Mouse (Mus musculus): ENCODE data around the gene Gabpb2.

Gene Gabpb2

DNA sequence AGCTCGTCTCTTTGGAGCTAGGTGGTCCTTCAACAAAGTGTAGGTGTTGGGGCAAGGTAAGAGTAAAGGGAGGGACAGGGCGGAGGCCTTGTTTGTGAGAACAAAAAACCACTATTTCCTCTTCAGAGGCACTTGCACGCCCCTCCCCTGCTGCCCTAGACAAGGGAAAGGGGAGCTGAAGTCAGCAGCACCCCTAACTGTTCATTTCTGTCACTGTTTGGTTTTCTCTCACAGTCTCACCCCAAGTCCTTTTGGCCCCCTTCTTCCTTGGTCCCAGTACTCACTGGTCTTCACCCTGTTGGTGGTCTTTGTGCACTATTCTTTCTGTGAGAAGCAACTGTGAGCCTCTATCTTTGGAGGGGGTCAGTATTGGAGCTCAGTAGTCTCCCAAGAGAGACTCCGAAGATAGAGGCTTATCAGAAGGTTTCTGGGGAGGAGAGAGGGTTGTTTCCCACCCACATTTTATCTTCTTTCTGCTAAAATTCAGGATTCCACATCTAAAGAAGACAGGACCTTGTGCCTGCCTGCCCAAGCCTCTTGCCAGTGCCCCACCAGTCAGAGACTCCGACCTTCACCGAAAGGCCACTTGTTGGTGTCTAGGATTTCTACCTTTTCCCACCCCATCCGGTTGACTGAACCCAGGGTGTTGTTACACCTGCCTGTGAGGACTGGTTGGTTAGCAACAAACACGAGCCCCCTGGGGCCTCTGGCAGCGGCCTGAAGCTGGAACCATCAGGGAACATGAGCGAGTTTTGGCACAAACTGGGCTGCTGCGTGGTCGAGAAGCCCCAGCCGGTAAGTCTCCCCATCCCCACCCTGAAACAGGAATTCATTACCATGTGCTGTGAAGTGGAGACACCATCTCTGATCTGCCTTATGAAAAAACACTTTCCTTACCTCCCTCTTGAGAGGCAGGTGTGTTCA is 13.8 kb upstream of the Gabpb2 start, which contains the start of gene Mllt11:
Gene Mllt11, minus strand, starts transcription at position 874 of the 924 bp plus-strand sequence.
- 55% methylated on average over 13 of the region's 13 CpGs for WGBS

DNA sequence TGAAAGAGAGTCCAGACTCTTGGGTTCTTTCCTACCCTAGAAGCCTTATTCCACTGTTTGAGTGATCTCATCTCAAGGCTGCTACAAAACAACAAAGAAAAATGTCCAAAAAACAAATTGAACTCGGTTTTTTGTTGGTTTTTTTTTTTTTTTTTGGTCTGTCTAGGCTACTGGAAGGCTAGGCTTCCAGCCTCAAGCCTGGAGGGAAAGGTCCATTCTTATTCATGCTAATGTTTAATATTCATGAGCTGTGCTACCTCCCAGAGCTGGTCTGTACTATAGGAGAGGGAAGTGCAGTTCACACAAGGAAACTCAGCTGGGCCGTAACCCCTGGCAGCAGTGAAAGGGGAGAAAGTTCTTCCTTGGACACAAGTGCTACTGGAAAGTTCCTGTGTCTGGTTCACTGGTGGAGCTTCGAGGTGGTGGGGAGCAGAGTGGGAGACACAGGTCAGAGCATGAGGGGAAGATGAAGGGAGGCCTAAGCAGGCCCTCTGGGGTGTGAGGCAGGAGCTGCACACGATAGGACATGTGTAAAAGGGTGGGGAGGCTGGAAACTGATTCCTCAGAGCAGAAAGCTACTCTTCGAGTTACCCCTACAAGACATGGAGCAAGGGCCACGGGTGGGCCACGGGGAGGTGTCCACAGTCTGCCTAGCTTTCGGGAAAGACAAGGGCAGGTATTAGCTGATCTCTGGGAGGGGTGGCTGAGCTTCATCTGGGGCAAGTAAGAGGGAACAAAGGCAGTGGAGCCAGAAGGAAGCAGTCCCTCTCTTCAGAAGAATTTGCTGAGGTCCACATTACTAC is 13.0 kb upstream of the Gabpb2 start:
- WGBS = 27% methylated on average over 8 of the region's 8 CpGs

DNA sequence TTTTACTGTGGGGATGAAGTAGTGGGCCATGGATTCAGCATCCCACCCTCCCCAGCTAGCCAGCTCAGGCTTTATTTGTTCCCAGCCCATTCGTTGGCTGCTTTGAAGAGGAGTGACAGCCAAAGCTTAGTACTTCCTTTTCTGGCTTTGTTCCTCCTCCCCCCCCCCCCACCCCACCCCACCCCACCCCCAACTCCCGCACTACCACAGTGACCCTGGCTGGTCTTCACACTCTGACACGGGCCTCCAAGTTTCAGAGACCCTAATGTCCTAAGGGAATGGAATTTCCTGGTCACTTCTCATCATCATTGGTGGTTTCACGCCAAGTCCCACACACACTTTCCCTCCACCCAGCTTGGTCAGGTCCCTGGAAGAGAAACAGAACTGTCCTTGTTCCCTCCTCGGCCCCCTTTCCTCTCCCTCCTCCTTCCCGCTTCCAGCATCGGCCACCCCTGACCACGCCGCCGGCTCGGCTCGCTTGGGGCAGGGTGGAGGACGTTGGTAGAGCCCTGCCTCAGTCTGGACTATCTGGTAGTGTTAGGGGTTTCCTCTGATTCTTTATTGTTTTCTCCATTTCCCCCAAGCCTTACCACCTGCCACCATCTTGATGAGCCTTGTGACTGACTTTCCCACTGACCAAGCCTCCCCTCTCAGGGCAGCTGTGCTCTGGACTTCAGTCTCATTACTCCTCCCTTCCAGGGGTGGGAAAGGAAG is 12.2 kb upstream of the Gabpb2 start:
- 4% methylated on average over 13 of the region's 13 CpGs for WGBS

DNA sequence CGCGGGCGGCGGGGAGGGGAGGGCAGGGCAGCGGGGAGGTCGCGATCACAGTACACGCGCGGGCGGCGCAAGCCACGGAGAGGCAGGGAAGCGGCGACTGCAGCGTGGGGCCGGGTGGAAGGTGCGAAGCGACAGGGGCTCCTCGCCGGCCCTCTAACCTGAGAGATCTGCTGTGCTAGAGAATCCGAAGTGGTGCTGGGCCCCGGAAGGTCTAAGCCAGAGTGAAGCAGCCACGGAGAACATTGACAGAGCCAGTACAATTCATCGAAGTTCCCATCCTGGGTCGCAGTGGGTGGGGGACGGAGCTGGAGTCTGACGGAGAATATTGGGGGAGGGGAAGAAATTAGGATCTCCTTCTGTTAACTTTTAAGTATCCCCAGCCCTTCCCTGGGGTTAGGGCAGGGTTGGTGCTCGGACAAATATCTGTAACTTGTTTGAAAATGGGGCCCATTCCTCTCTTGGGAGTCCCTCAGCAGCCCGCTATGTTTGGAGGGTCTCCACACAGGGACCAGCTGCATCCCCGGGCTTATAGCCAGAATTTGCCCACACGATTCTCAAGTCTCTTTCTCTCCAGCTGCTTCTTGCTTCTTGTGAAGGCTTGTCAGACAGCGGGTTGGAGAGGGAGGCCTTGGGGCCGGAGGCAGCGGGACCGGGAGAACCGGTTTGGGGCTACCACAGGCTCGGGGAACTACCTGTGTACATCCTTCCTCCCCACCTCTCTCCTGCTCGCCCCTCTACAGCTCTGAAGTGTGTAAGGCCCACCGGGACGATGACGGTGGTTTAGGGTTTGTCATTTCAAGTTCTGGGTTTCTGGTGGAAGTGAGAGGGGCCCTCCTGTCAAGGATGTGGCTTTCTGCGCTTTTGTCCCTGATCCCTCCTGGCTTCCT is 11.4 kb upstream of the Gabpb2 start:
- under 1% methylated on average over 43 of the region's 43 CpGs for WGBS

DNA sequence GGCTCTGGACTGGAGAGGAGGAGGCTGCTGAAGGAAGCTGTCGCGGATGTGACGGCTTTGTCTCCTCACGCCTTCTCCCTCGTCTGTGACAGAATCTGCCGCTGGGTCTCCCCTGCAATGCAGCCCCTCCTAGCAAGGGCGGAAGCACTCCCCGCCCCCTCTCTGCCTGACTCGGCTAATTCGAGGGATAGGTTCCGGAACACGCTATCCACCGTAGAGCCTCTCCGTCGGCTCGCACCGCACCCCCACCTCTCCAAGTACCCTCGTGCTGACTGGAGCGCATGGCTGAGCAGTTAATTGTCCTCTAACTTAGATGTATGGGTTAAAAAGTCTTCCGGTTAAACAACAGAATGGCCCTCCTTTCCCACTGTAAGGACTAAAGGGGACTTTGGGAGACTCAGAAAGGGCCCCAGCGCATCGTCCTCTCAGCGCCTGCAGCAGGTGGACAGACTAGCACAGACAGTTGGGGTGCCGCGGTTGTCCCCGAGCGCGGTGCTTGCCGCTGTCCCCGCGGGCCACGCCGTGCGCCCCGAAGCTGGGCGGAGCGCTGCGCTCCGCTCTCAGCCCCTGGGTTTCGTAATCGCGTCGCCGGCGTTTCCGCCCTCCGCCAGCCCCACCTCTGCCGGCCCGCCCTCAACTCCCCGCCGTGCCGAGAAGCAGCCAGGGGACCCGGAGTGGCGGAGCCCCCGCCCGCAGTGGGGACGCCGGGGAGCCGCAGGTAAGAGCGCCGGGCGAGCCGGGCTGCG is 10.6 kb upstream of the Gabpb2 start, which contains the start of gene Cdc42se1:
Gene Cdc42se1, plus strand, starts transcription at position 585 of the 746 bp plus-strand sequence.
- WGBS = under 1% methylated on average over 64 of the region's 64 CpGs

DNA sequence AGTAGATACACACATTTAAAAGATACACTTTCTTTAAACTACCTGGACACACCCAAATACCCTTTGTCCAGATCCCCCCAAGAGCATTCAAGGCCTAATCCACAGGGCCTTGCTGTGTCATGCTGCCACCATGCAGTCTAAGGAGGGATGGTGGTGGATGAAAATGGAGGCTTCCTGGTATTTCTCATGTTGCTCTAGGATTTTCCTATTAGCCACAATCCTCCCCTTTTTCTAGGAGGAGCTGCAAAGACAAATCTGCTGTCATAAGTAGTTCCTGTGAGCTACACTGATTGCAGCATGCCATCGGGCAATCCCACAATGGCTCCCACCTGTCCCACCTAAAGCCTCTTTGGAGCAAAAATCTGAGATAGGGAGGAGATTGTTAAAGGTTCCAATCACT is 9.5 kb upstream of the Gabpb2 start:
- WGBS = 10% methylated on average over 1 of the region's 1 CpGs

DNA sequence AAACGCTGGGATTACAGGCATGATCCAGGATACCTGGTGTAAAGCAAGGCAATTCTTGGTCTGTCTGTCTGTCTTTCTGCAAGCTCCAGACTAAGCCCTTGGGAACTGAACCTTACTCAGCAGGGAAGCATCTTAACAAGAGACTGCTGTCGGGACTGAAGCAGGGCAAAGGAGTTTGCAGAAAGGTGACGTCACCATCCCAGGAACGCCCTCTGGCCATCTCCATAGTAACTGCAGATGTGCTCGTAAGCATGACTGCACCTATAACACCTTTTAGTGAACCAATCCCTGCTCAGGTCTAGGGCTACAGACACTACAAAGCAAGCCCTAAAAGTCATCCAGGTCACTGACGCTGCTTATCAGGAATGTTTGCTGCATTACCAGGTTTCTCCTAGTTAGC is 6.6 kb upstream of the Gabpb2 start:
- 15% methylated on average over 6 of the region's 6 CpGs for WGBS

DNA sequence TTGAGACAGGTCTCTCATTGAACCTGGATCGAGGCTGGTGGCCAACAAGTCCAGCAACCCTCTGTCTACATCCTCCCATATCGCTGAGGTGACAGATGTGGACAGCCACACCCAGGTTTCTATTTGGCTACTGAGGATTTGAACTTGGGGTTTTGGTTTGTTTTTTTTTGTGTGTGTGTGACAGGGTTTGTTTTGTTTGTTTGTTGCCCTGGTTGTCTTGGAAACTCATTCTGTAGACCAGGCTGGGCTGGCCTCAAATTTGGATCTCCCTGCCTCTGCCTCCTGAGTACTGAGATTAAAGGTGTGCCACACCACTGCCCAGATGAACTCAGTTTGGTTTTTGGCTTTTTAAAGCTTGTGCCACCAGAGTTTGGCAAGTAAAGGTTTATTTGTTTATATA is 5.3 kb upstream of the Gabpb2 start:
- 87% methylated on average over 2 of the region's 2 CpGs for WGBS

DNA sequence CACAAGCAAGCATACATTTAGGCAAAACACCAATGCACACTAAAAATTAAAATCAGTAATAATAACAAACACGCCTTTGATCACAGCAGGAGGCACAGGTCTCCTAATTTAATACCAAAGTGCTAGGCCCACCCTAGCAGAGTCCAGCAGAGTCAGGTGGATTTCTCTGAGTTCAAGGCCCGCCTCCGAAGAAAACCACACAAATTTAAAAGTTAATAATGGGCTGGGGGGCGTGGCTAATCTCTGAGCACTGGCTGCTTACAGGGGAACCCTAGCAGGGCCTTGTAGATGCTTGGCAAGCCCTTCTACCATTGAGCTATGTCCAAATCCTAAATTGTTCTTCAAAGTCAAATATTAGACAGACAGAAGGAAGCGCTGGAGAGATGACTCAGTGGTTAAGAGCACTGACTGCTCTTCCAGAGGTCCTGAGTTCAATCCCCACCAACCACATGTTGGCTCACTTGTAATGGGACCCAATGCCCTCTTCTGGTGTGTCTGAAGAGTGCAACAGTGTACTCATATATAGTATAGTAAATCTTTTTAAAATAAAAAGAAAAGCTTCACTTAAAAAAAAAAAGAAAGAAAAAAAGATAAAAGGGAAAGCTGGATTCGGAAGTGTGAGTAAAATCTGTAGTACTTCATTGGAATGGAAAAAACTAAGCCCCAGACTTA is 886 bp upstream of the Gabpb2 start:
- 79% methylated on average over 6 of the region's 6 CpGs for WGBS

DNA sequence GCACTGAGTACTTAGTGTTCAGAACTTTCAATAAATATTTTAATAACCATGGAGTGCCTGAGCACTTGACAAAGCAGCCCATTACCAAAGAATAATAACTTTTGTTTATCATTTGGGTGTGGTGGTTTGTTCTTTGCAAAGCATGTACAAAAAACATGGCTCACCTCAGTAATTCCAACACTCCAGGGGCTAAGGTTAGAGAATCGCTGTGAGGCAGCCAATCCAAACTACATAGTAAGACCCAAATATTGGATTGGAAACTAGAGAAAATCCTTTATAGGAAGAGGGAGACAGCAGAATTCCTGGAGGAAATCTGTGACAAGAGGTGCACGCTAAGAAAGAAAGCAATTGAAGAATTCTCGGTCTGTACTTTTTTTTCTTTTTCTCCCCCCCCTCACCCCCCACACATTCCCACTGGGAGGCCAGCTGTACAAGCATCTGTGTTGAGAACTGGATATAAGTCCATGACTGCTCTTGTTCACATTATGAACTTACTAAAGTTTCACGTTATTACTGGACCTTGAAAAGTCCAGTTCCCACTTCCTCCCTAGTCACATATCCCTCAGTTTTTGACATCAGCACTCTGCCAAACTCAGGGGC is 961 bp downstream of the Gabpb2 start:
- 11% methylated on average over 4 of the region's 4 CpGs for WGBS

DNA sequence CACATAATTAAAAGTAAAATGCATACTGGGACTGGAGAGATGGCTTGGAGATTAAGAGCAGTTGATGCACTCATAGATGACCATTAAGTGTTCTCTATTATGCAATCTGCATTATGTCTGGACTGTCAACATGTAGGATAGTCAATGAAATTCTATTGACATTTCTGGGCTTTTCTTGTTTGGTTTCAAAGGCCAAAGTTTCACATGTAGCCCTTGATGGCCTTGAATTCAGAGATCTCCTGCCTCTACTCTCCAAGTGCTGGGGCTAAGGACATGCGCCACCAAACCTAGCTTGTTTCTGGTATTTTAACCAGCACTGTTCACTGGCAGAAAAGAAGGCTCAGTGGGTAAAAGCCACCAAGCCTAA is 4.1 kb downstream of the Gabpb2 start:
- WGBS = 100% methylated on average over 1 of the region's 1 CpGs

DNA sequence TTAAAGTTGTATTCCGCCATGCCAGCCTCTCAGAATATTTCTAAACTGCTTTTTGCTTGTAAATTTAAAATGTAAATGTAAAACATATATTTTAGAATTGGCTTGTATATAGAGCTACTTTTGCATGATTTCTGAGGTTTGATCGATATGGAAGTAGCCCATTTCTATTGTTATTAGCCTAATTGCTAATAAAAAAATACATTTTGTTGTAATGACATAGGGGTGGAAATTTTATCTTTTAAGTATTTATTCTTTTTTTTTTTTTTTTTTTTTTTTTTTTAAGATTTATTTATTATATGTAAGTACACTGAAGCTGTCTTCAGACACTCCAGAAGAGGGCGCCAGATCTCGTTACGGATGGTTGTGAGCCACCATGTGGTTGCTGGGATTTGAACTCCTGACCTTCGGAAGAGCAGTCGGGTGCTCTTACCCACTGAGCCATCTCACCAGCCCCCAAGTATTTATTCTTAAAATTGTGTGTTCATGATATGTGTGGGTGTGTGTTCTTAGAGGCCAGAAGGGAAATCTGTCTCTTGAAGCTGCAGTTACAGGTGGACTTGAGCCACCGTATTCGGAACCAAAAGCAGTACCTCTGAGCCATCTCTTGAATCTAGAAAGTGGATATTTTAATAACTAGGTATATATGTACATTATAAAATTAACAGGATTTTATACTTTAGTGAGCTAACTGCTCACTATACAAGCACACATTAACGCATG is 4.7 kb downstream of the Gabpb2 start:
- 81% methylated on average over 10 of the region's 10 CpGs for WGBS

DNA sequence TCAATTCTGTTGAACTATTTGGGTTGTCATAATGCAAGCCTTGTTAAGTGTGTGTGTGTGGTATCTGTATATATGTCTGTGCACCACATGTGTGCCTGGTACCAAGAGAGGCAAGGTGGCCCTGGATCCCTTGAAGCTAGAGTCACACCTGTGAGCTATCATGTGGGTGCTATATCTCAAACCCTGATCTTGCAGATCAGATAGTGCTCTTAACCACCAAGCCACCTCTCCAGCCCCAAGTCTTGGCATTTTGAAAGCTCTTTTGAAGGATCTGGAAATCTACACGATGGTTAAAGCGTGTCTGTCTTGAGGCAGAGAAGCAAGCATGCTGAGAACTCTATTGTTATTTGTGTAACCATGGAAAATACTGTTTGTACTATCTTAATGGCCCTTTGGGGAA is 7.1 kb downstream of the Gabpb2 start:
- WGBS = 62% methylated on average over 2 of the region's 2 CpGs

DNA sequence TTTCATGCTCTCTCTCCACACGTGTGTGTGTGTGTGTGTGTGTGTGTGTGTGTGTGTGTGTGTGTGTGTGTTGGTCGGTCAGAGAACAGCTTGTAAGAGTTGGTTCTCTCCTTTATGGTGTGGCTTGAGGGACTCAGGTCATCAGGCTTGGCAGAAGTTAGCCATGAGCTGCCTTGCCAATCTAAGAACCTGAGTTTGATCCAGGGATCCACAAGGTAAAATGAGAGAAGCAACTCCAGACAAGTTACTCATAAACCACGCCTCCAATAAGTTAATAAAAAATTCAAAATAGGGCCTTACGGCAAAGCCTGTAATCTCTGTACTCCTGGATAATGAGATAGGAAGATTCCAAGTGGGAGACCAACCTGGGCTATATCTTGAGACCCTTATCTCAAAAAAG is 9.4 kb downstream of the Gabpb2 start:
- 77% methylated on average over 4 of the region's 4 CpGs for WGBS

DNA sequence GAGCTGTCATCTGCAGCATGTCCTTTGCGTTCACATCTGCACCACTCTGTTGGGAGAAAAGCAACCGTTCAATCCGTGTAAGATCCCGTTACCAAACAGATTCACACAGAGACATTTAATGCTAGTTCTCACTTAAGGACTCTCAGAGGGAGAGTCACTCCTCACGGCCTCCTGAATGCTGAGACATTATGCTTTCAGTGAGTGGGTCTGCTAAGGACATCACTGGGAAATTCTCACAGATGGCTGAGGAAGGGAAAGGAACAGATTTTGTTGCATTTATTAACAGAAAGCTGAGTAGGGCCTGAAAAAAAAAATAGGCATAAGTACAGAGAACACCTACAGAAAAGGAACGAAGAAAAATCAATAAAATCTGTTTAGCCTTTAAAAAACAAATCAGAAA is 13.8 kb downstream of the Gabpb2 start:
- 54% methylated on average over 6 of the region's 6 CpGs for WGBS

DNA sequence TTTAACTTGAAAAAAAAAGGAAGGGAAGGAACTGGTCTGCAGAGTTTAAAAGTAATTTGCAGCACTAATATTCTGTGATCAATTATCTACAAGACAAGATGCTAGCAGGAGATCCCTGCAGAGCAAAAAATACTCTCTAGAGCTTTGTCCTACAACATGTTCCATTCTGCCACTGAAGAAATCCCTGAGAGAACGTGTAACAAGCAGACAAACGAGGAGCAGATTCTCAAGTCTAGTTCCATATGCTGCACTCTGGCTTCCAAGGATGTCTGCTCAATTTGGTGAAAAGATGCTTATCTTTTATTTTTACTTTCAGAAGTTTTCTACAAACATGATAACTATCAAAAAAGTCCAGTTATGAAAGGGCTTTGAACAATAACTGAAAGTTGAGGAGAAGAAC is 17.2 kb downstream of the Gabpb2 start:
- WGBS = 38% methylated on average over 2 of the region's 2 CpGs

DNA sequence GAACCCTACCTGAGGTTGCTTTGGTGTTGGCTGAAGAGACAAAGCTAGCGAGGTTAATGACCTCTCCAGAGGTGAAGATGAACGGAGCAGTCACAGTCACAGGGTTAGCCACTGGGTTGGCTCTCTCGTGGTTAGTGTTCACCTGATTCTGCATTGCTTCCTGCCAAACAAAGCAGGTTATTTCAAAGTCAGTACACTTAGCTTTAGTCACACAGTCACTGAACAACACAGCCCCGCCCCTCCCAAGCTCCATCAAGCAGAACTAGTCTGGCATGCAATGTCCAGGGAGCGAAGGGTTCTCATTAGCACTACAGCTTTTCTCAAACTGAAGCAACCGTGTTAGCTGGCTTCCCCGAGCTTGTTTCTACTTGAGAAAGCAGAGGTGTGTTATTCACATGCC is 17.6 kb downstream of the Gabpb2 start:
- WGBS = 58% methylated on average over 7 of the region's 7 CpGs

DNA sequence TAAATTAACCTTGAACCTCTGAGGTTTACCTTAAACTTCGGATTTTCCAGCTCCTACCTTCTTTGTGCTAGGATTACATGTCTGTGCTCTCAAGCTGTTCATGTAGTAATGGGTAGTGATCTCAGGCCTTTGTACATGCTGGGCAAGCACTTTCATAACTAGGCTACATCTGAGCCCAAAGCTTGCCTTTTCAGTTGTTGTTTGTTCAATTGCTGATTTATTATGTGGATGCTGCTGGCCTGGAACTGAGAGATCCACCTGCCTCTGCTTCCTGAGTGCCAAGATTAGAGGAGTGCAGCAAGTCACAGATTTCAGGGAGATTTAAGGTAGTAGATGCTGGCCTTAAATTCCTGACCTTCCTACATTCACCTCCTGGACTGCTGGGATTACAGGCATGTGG is 18.6 kb downstream of the Gabpb2 start:
- WGBS = 85% methylated on average over 1 of the region's 1 CpGs

DNA sequence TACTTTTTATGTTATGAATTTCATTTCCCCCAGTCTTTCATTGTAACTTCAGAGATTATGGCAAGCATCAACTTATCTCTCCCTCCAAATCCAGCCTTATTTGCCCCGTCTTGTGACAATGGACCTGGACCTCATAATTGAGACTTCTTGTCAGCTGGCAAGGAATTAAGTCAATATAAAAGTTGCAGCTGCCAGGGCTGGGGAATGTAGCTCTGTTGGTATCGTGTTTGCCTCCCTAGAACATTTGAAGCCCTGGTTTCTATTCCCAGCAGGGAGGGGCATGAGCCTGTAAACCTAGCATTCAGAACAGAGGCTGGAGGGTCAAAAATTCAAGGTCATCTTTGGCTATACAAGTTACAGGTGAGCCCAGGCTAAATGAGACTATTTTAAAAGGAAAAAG is 21.9 kb downstream of the Gabpb2 start:
- WGBS = 90% methylated on average over 2 of the region's 2 CpGs
